Mouse (Mus musculus) ovary, postnatal 14 days (tissue): Measurements from ENCODE around the gene Lime1.

Source experiments
- DNase-seq: peaks from one replicate; pipeline ENCODE4 v3.0.0; 2022; ENCODE audit warnings: low spot score

The Lime1 gene

GRCm38 (mm10) chr2:181391022-181391421 is 11.1 kb downstream of the Lime1 start:
- DNase-seq = no peak

DNA sequence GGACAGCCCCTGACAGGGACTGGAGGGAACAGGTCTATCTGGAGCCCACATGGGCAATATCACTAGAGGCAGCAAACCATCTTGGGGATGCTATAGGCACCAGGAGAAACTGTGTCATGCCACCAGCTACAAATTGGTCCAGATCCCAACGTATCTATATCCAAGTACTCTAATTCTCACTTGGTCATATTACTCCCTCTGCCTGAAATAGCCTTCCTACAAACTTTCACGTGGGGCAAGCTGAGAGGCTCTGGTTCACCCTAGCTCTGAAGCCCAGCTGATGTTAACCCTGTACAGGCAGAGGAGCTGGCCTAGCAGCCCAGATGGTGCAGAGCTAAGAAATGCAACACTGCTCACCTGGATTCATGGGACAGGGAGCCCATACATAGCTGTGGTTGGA is 11.7 kb downstream of the Lime1 start:
- DNase-seq = no peak

- peak; percentile 85 for DNase-seq
Measured at GRCm38 (mm10) chr2:181392600-181393213, 12.8 kb downstream of the Lime1 start.

DNA sequence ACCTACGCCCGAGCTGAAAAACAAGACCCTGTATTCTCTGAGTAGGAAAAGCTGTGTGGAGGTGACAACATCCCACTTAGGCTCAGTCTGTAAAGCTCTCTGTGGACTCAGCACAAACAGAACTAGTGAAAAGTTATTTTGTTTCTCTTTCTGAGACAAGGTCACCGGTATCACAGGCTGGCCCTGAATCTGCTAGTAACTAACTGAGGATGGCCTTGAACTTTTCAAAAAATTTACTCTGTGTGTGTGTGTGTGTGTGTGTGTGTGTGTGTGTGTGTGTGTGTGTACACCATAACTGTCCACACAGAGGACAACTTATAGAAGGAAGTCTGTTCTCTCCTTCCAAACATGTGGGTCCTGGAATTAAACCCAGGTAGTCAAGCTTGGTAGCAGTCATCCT is 14.2 kb downstream of the Lime1 start:
- no peak for DNase-seq

DNA sequence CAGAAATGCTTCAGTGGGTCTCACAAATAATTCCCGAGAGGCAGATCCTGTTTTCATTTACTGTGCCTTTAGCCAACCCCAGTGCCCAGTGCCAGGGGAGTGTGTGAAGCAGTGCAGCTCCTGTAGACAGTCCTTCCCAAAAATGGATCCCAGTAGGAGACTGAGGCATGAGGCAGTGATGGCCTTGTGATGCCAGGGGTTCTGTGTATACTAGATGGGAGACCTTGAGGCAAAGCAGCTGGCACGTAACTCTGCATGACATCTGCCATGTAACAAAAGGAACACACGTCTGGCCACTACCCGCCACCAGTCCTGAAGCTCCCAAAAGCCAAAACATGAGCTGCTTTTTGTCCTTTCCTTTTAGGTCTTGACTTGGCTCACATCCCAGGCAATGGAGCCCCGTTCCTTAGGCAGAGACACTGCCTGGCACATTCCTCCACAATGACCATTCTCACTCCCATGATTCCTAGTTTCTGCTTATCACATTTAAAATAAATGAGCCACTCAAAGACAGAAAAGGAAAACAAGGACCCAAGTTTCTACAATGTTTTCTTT is 17.4 kb downstream of the Lime1 start:
- DNase-seq = no peak

- DNase-seq = no peak
Measured at GRCm38 (mm10) chr2:181401497-181401896, 21.6 kb downstream of the Lime1 start.

- DNase-seq = no peak
Measured at GRCm38 (mm10) chr2:181403722-181404121, 23.8 kb downstream of the Lime1 start.

DNA sequence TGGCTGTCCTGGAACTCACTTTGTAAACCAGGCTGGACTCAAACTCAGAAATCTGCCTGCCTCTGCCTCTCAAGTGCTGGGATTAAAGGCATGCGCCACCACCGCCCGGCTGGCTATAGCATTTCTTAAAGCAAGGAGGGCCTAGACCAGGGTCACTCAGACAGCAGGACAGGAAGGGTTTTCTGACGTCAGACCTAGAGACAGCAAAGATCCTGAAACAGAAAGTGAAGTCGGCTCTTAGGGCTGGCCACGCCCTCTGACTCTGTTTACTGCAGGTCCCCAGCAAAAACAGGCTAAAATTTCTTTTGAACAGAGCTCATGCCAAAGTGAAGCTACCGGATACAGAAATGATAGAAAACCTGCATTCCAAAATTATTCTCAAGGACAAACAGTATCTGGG is 29.8 kb downstream of the Lime1 start:
- DNase-seq = no peak

DNA sequence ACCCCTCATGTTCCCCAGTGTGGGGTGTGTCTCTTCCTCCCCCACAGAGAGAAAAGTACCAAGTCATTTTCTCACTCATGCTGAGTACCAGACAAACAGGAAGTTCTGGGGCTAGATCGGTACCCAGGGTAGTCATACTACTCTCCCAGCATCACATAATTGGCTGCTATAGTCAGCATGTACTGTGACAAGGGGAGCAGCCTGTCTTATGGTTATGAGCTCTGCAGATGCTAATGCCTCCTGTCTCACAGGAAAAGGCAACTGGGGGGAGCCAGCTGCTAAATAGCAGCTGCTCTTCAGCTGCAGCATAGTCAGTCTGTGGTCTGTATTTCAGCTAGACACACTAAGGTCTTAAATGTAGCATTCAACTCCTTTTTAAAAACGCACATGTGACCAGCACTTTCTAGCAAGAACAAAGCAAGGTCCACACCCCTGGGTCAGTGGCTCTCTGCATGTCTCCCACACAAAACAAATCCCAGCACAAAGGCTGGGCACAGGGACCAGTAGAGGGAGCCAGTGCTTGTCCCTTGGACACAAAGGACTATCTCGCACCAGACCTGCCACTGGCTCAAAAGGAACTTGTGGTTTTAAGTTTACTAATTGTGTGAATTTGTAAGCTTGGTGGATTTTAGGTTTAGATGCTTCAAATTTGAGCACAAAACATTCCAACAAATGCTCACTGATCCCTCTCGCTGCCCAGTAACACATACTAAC is 31.0 kb downstream of the Lime1 start:
- peak; percentile 60 for DNase-seq

GRCm38 (mm10) chr2:181413141-181413540 is 33.3 kb downstream of the Lime1 start:
- DNase-seq = no peak

DNA sequence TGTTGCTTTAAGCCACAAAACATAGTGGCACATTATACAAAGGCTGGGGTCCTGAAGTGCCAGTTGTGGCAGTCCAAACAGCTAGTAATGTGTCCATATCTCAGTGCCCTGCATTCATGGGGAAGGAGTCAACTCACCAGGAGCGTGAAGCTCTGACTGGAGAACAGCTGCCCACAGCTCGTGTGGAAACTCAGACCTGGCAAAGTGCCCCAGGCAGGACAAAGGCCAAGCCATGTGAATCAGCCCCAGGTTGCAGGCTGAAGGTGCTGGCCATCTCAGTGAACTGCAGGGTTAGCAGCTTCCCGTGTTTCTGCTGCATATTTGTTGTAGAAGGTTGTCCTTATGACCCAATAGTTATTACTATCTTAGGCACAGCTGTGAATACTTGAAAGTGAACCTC is 36.1 kb downstream of the Lime1 start:
- DNase-seq = peak; percentile 33

GRCm38 (mm10) chr2:181419359-181419758 is 39.5 kb downstream of the Lime1 start:
- DNase-seq = no peak

GRCm38 (mm10) chr2:181420426-181420825 is 40.5 kb downstream of the Lime1 start:
- DNase-seq = no peak

DNA sequence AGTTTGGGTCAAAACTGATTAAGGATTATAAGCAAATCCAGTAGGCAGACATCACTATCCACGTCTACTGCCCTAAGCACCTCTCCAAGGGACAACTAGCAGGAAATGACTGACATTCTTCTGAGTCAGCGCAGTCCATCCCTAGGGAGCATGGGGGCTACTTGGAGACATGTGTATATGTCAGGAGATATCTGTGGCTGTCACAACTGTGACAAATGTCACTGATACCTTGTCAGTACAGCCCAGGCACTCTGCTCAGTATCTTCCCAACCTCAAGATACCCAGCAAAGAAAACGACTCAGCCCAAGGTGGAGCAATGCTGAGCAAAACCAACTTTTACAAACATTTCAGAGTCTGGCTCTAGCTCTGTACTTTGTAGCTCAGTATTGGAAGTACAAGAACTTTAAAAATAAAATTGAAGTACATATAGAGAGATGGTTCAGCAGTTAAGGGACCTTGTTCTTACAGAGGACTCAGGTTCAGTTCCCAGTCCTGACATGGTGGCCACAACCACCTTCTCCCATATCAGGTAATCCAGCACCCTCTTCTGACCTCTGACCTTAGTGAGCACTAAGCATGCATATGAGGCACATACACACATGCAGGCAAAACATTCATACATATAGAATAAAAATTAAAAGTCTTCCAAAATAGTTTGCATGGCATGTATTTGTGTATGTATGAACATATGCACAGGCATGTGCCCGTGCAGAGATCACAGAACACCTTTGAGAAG is 41.2 kb downstream of the Lime1 start:
- no peak for DNase-seq

DNA sequence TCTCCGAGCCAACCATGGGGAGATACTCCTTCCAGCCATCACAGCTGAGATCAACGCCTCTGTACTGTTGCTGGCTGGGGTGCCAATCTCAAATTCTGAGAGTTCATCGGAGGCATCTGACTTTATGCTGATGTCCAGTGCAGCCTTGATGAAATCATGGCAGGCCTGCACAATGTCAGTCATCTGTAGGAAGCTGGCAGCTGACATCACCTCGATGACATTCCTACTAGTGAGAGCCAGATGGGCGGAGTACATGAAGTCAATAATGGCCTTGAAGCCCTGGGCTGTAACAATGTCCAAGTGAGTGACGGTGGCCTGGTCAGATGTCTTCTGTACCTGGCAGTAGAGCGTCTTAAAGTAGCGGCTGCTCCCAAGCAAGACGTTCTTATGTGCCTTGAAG is 44.0 kb downstream of the Lime1 start:
- DNase-seq = no peak
